Mouse (Mus musculus): ENCODE measurements around the gene Mrps16. TPM values are rescaled to one million over a fixed set of nuclear protein-coding genes. Genes with fewer than 3 reads are reported as not detected.

Gene Mrps16
- total RNA-seq (2021): 10 to 100 TPM; 40.1 to 47.6 TPM
- long read RNA-seq, experiment 1, transcript Mrps16-201 (3 exons, 2,572 nt): major isoform, 33 of 38 reads
- long read RNA-seq, experiment 1, partial matches to known transcripts: 4 of 38 reads
- long read RNA-seq, experiment 1, other reads (novel, unspliced or antisense): 0 of 38 reads
- long read RNA-seq, experiment 2, transcript Mrps16-202 (3 exons, 801 nt): minor isoform, 5 of 62 reads
- long read RNA-seq, experiment 2, transcript Mrps16-201 (3 exons, 2,572 nt): major isoform, 46 of 62 reads
- long read RNA-seq, experiment 2, partial matches to known transcripts: 4 of 62 reads
- long read RNA-seq, experiment 2, other reads (novel, unspliced or antisense): 7 of 62 reads

DNA sequence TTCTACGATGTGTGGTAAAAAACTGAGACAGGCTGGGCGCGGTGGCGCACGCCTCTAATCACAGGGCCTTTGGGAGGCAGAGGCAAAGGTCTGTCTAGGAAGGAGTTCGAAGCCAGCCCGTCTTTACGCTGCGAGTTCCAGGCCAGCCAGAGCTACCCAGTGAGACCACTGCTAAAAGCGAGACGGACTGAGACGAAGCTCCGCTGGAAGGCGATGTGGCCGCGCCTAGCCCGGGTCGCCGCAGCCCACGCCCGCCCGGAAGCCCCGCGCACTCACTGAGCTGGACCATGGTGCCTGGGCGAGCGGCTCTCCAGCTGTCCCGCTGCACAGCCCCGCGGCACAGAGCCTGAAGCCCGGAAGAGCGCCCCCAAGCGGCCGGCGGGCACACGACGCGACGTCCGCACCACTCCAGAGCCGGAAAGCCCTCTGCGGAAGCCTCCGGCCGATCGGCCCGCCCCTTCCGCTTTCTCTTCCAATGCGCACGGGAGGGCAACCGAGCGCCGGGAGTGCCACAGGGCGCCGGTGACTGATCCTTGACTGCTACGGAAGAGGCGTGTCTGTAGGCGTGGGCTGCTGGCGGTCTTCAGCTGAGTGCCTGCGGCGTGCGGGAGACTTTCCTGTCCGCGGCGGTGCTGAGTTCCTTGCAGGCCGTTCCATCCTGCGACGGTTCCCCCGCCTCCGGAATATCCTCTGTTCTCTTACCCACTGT is at the start of gene Mrps16:
Gene Mrps16, minus strand, starts transcription at position 430 of the 709 bp plus-strand sequence.
- peak; percentile 96 for DNase-seq
- intact Hi-C loops (cut with DNase I; ENCODE audit: low total_unique reads): no loop called here

- no peak for DNase-seq
- intact Hi-C loops (cut with DNase I; ENCODE audit: low total_unique reads): no loop called here
These were observed 48.8 kb upstream of the Mrps16 start for GRCm38 (mm10) chr14:20442252-20442651.

DNA sequence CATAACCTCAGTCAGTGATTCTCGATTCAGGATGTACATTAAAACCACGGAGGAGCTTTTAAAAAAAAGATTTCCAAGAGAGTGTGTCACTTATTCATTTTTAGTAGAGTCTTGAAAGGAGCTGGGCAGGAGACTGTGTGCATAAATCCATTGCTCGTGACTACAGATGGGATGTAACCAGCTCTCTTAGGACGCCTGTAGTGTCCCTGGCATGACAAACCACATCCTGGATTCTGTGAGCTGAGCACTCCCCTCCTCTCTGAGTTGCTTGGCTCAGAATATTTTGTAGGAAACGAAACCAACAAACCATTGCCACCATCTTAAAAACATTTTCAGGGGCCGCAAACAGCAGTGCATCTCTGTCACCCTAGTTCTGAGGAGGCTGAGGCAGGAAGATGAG is 43.5 kb upstream of the Mrps16 start:
- no peak for DNase-seq
- intact Hi-C loops (cut with DNase I; ENCODE audit: low total_unique reads): no loop called here

DNA sequence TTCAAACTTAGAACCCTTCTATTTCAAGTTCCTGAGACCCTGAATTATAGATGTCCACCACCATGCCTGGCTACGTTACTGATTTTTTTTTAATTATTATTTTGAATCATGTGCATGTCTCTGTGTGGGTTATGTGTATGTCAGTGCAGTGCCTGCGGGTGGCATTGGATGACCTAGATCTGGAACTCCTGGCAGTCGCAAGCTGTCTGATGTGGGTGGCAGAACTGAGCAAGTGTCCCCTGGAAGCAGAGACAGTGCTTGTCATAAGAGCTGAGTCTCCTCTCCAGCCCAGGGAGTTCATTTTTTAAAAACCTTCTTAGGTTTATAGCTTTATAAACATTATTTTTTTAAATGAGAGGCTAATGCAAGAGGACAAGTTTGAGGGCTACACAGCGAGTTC is 39.0 kb upstream of the Mrps16 start:
- intact Hi-C loops (cut with DNase I; ENCODE audit: low total_unique reads): no loop called here
- DNase-seq: no peak

- peak; percentile 16 for DNase-seq
- intact Hi-C loops (cut with DNase I; ENCODE audit: low total_unique reads): no loop called here
These were observed 38.3 kb upstream of the Mrps16 start for GRCm38 (mm10) chr14:20431726-20432125.

DNA sequence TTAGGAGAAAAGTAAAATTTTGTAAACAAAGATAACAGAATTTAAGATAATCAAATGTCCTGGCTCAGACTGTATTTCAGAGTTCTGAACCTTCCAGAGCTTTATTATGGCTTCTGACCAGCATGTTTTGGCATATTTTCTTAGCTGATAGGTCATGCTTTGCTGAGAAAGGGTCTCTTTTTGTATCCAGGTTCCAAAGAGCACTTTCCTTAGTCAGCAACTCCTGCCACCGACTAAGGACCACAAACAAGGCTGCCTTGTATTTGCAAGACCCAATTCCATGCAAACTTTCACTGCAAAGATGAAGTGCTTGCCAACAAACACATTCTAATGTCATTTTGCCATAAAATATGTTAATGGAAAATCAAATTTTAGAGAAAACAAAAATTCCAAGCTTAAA is 36.4 kb upstream of the Mrps16 start:
- intact Hi-C loops (cut with DNase I; ENCODE audit: low total_unique reads): no loop called here
- no peak for DNase-seq

GRCm38 (mm10) chr14:20428593-20428992 is 35.2 kb upstream of the Mrps16 start:
- intact Hi-C loops (cut with DNase I; ENCODE audit: low total_unique reads): no loop called here
- DNase-seq: no peak

DNA sequence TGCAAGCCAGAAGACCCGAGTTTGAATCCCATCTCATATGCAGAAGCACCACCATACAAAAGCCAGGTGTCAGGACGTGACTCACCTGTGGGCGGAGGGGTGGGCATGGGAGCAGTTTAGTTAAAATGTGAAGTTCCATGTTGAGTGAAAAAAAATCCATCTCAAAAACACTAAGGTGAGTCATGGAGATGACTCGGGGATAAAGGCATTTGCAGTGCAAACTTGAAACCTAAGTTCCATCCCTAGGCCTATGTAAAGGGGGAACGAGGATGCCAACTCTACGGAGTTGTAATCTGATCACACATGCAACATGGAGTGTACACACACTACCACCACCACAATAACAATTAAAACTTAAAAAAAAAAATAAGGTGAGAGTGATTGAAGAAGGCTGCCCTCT is 29.6 kb upstream of the Mrps16 start:
- intact Hi-C loops (cut with DNase I; ENCODE audit: low total_unique reads): no loop called here
- DNase-seq: no peak

- intact Hi-C loops (cut with DNase I; ENCODE audit: low total_unique reads): no loop called here
- DNase-seq: no peak
These were observed 28.8 kb upstream of the Mrps16 start for GRCm38 (mm10) chr14:20422257-20422656.

DNA sequence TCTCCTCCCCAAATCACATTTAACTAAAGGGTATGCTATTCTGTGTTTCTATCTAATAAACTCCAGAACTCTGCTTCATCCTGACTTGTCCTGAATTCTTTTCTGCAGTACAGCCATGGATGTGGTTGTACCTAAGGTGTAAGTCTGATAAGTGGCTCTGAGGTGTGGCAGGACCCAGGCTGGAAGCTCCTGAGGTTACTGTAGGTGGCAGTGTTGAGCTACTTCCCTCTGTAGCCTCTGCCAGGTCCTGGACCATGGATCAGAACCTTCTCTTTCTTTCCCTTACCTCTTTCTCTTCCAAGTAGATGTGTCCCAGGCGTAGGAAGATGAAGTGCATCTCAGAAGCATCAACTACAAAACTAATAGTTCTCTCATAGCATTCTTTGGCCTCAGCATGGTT is 6.6 kb upstream of the Mrps16 start:
- DNase-seq: no peak
- intact Hi-C loops (cut with DNase I; ENCODE audit: low total_unique reads): no loop called here

GRCm38 (mm10) chr14:20398864-20399263 is 5.4 kb upstream of the Mrps16 start:
- peak; percentile 22 for DNase-seq
- intact Hi-C loops (cut with DNase I; ENCODE audit: low total_unique reads): no loop called here

DNA sequence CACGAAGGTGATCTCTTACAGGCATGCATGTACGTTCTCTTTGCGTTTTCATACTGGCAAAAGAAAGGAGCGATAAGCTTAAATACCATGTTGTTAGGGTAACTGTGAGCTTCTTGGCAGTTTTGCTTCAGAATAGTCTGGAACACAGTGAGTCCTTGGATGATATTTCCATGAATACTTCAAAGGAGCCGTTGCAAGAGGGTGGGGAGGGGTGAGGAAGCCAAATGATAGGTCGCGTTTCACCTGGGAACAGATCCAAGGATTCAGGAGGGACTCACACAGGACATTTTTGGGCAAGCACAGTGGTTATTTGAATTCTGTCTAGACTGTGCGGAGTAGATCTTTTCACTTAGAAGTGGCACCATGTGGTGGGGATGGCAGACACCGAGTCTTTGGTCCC is 3.8 kb upstream of the Mrps16 start:
- no peak for DNase-seq
- intact Hi-C loops (cut with DNase I; ENCODE audit: low total_unique reads): no loop called here

DNA sequence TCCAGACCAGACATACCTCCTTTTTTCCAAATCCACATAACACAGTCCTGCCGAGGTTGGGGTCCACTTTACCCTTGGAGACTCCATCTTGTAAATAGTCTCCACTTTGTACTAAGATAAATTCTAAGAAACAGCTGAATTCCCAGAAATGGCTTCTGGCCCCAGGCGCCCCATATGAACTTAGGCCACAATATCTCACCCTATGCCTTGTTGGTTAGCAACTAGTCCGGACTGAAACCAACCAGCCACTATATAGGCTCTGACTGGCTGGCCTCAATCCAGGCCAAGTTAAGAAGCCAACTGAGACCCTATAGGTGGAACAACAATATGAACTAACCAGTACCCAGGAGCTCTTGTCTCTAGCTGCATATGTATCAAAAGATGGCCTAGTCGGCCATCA is 1.1 kb downstream of the Mrps16 start:
- no peak for DNase-seq
- intact Hi-C loops (cut with DNase I; ENCODE audit: low total_unique reads): no loop called here

- intact Hi-C loops (cut with DNase I; ENCODE audit: low total_unique reads): no loop called here
- no peak for DNase-seq
These were observed 3.9 kb downstream of the Mrps16 start for GRCm38 (mm10) chr14:20389446-20390079.

DNA sequence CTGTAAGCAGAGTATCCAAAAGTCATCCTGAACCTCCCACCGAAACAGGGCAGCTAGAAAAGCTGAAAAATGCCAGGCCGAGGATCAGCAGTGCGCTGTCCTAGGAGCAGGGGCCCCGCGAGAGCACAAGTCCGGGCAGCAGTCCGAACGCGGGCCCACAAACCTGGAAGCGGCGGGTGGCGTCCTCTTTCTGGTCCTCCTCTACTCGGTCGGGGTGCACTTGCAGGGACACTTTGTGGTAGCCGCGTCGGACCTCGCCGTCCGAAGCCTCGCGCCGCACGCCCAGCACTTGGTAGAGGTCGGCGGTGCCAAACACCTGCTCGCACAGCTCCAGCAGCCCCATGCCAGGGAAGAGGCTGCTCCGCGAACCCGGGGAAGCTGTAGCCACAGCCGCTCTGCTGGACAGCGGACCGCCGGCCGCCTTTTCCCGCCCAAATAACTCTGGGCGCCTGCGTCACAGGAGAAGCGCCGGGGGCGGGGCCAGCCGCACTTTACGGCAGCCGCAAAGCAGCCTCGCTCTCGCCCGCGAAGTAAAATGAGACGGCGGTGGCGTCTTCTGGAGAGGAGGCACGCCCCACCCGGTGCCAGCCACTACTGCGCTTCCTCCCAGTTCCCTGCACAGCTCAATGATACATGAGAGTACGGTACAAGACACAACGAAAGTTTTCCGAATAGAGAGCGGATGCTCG is 4.8 kb downstream of the Mrps16 start, which contains the start of gene Dnajc9:
Gene Dnajc9, minus strand, starts transcription at position 470 of the 689 bp plus-strand sequence.
- intact Hi-C loops (cut with DNase I; ENCODE audit: low total_unique reads): no loop called here

GRCm38 (mm10) chr14:20379753-20380430 is 13.5 kb downstream of the Mrps16 start:
- intact Hi-C loops (cut with DNase I; ENCODE audit: low total_unique reads): no loop called here
- DNase-seq: no peak

More for the DNA sequence above, 4.8 kb downstream of the Mrps16 start, which contains the start of gene Dnajc9:
- DNase-seq: peak; percentile 95

GRCm38 (mm10) chr14:20379087-20379640 is 14.3 kb downstream of the Mrps16 start:
- no peak for DNase-seq
- intact Hi-C loops (cut with DNase I; ENCODE audit: low total_unique reads): no loop called here

- peak; percentile 28 for DNase-seq
- intact Hi-C loops (cut with DNase I; ENCODE audit: low total_unique reads): no loop called here
These were observed 14.9 kb downstream of the Mrps16 start for GRCm38 (mm10) chr14:20378313-20379061.
